In the genomic region with DNA sequence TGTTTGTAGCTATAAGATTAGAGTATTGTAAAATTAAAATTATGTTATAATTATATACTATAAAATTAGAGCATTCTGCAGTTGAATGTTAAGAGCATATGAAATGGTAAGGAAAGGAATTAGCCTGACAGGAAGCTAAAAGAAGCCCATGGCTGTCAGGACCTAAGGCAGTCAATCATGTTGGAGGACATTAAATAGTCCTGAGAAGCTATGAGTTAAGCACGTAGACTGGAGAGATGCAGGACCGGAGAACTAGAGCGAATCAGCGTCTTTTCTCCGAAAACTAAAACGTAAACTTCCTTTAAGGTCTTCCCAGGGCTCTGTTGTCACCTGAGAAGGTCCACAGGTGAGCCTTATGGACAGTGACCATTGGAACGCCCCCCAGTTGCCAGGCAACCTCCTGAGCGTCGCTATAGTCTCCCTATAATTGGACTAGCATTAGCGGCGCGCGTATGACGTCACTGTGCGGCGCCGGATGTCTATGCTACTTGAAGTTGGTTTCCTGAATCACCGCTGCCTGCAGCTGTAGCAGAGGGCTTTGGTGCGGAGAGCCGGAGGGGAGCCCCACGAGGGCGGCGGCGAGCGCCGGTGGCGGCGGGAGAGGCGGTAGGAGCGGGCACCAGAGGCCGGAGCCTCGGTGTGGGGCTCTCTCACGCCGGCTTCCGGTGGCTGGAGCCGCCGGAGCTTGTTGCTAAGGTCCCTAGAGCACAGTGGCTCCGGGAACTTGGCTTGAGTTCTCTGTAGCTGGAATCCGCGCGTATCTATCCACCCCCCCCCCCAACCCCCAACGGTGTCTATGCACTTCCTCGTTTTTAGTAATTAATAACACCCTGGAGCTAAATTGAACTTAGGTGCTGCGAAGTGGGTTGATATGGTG, we compare ENCODE assay signal across 8 mouse cellular contexts. TPM values are rescaled to one million over a fixed set of nuclear protein-coding genes. Genes with fewer than 3 reads are reported as not detected.
DNase-seq lines count a peak whose midpoint lies in the region; ATAC-seq and TF ChIP-seq lines count a peak whose summit lies in the region.

No protein-coding gene starts in this region.

- H3K27me3 ChIP-seq in hindbrain, embryonic 10.5 days (ENCODE audit: insufficient read depth, poor library complexity, severe bottlenecking), result no peaks in the 10 kb centered on the region
- no peaks in the 10 kb centered on the region for H3K27me3 ChIP-seq in lung, postnatal 0 days (replicated peaks; ENCODE audit: insufficient read depth, low read length)

- H3K4me2 ChIP-seq in lung, postnatal 0 days (replicated peaks; ENCODE audit: low read depth, low read length), result peak overlapping the region; percentile 58

- no peak for TF ChIP-seq EP300 in lung, postnatal 0 days (IDR thresholded peaks at IDR 0.05)

- H3K4me3 ChIP-seq in hindbrain, embryonic 10.5 days, result peak overlapping the region; percentile 90
- H3K4me3 ChIP-seq in lung, postnatal 0 days (ENCODE audit: low read depth, low read length), result peak overlapping the region; percentile 63

- no peaks in the 10 kb centered on the region for H3K9me3 ChIP-seq in hindbrain, embryonic 10.5 days
- H3K9me3 ChIP-seq in lung, postnatal 0 days (ENCODE audit: low read length), result no peaks in the 10 kb centered on the region

- peak; percentile 88 for DNase-seq in MN1 (ENCODE audit: low spot score)
- DNase-seq in cerebellum, adult 9-10 months, result peak; percentile 94
- peak; percentile 92 for DNase-seq in hindbrain, embryonic 10.5 days (ENCODE audit: low spot score)
- peak; percentile 96 for DNase-seq in layer of hippocampus, adult 9-11 months
- DNase-seq in lung, postnatal 0 days (ENCODE audit: low spot score), result peak; percentile 96
- DNase-seq in ovary, postnatal 14 days (ENCODE audit: low spot score), result peak; percentile 90
- DNase-seq in thymus, postnatal 14 days, result peak; percentile 94

- no peak for TF ChIP-seq CTCF in lung, postnatal 0 days (IDR thresholded peaks at IDR 0.05)

- peak overlapping the region; percentile 93 for H3K27ac ChIP-seq in hindbrain, embryonic 10.5 days
- peak overlapping the region; percentile 63 for H3K27ac ChIP-seq in lung, postnatal 0 days (ENCODE audit: low read length)

- peaks cover 28% of the 10 kb centered on the region for H3K36me3 ChIP-seq in hindbrain, embryonic 10.5 days
- no peaks in the 10 kb centered on the region; the same call in 1 of the 2 replicates for H3K36me3 ChIP-seq in lung, postnatal 0 days (ENCODE audit: insufficient read depth, low read length)

- peaks cover 12% of the 10 kb centered on the region for H3K4me1 ChIP-seq in hindbrain, embryonic 10.5 days (replicated peaks)
- no peaks in the 10 kb centered on the region for H3K4me1 ChIP-seq in lung, postnatal 0 days (ENCODE audit: insufficient read depth, low read depth, low read length)

- WGBS in hindbrain, embryonic 10.5 days, result under 1% methylated on average over 44 of the region's 44 CpGs
- under 1% methylated on average over 43 of the region's 44 CpGs for WGBS in lung, postnatal 0 days

- peak overlapping the region; percentile 55 for H3K9ac ChIP-seq in lung, postnatal 0 days (replicated peaks; ENCODE audit: low read depth)

- peak; percentile 100 for ATAC-seq in frontal cortex, adult (ENCODE audit: low TSS enrichment)
- ATAC-seq in lung, postnatal 0 days, result peak; percentile 99

RNA-seq across cellular contexts. Expression of a gene that starts 44.4 kb away (rescaled TPM):
- 25.1 TPM in 2 replicates for polyA plus RNA-seq in hindbrain, embryonic 10.5 days (2016; fragmentation: Nextera tagmentation; extraction: Ambion mirVana)
- polyA plus RNA-seq in lung, postnatal 0 days (2015; fragmentation: Nextera tagmentation; extraction: Ambion mirVana), result 12.8 and 15.4 TPM in 2 replicates

Comparison
In these comparisons a context has a peak if more than half of its experiments do, and no peak if none do; other contexts are left out.
1. Peak in every context shown above with its lines: DNase-seq, ATAC-seq, H3K4me3 ChIP-seq and H3K27ac ChIP-seq.